Mouse (Mus musculus) hindbrain, embryonic 11.5 days (tissue): Measurements from ENCODE around the gene Dnah7c. TPM values are rescaled to one million over a fixed set of nuclear protein-coding genes. Genes with fewer than 3 reads are reported as not detected.

Source experiments
- ATAC-seq: fragments of 200-750 bp; cut with Nextera tagmentation; 2 replicates; pipeline ENCODE4 v1.8.0; 2017; ENCODE audit warnings: mild to moderate bottlenecking, moderate TSS enrichment, moderate library complexity; ENCODE audit not compliant: low FRiP score
- DNase-seq: peaks from one replicate; pipeline ENCODE4 v3.0.0-alpha.2; 2015; ENCODE audit warnings: low spot score
- H3K27ac ChIP-seq: fragments of 300-500 bp; sonication (generic); 2 replicates; pipeline ENCODE4 v1.5.1; 2014; ENCODE audit warnings: mild to moderate bottlenecking, low read depth, low read length
- H3K27me3 ChIP-seq: fragments of 300-500 bp; sonication (generic); 2 replicates; pipeline ENCODE4 v1.6.1; 2014; ENCODE audit warnings: mild to moderate bottlenecking, low read length, moderate library complexity, mixed read lengths; ENCODE audit not compliant: control insufficient read depth, insufficient read depth
- H3K36me3 ChIP-seq: fragments of 300-500 bp; sonication (generic); 2 replicates; pipeline ENCODE4 v1.6.1; 2014; ENCODE audit warnings: mild to moderate bottlenecking, low read length, moderate library complexity, mixed read lengths; ENCODE audit not compliant: control insufficient read depth, insufficient read depth
- H3K4me1 ChIP-seq: fragments of 300-500 bp; sonication (generic); replicated peaks from 2 replicates; pipeline ENCODE4 v1.6.1; 2014; ENCODE audit warnings: low read length, mixed read lengths; ENCODE audit not compliant: control insufficient read depth, insufficient read depth
- H3K4me2 ChIP-seq: fragments of 300-500 bp; sonication (generic); replicated peaks from 2 replicates; pipeline ENCODE4 v1.6.1; 2014; ENCODE audit warnings: mild to moderate bottlenecking, low read depth, low read length
- H3K4me3 ChIP-seq: fragments of 300-500 bp; sonication (generic); 2 replicates; pipeline ENCODE4 v1.5.1; 2014; ENCODE audit warnings: low read depth, low read length
- H3K9ac ChIP-seq: fragments of 300-500 bp; sonication (generic); 2 replicates; pipeline ENCODE4 v1.6.1; 2014; ENCODE audit warnings: low read depth, low read length
- H3K9me3 ChIP-seq: fragments of 300-500 bp; sonication (generic); 2 replicates; pipeline ENCODE4 v1.6.1; 2016; ENCODE audit warnings: low read length; ENCODE audit not compliant: control insufficient read depth
- WGBS: fragments of 180-500 bp; shearing (Covaris S2); extraction: QIAGEN DNeasy Blood & Tissue Kit; methylation state at CpG from one replicate; pipeline ENCODE4 v1.1.7; 2014; 5-methylcytosine and 5-hydroxymethylcytosine counted together
- polyA plus RNA-seq: library from polyadenylated mRNA; unstranded; fragments of >200 nt; fragmentation: Nextera tagmentation; extraction: Ambion mirVana; gene quantifications from 2 replicates; pipeline ENCODE4 v1.2.1, GENCODE M21; 2014

Dnah7c gene
- polyA plus RNA-seq, 1 experiment from 2014 or later: 0.22 TPM

GRCm38 (mm10) chr1:46853317-46854035 is 428.1 kb downstream of the Dnah7c start:
- peak; percentile 99 for DNase-seq
- ATAC-seq: peak; percentile 94
- peak overlapping the region; percentile 60 for H3K4me2 ChIP-seq
- under 1% methylated on average over 86 of the region's 86 CpGs for WGBS
- H3K9ac ChIP-seq: peak overlapping the region; percentile 99
- H3K36me3 ChIP-seq: no peaks in the 10 kb centered on the region
- no peaks in the 10 kb centered on the region for H3K27me3 ChIP-seq
- H3K27ac ChIP-seq: peak overlapping the region; percentile 97
- no peaks in the 10 kb centered on the region for H3K9me3 ChIP-seq
- peak overlapping the region; percentile 98 for H3K4me3 ChIP-seq
- no peaks in the 10 kb centered on the region; the same call in 1 of the 2 replicates for H3K4me1 ChIP-seq

DNA sequence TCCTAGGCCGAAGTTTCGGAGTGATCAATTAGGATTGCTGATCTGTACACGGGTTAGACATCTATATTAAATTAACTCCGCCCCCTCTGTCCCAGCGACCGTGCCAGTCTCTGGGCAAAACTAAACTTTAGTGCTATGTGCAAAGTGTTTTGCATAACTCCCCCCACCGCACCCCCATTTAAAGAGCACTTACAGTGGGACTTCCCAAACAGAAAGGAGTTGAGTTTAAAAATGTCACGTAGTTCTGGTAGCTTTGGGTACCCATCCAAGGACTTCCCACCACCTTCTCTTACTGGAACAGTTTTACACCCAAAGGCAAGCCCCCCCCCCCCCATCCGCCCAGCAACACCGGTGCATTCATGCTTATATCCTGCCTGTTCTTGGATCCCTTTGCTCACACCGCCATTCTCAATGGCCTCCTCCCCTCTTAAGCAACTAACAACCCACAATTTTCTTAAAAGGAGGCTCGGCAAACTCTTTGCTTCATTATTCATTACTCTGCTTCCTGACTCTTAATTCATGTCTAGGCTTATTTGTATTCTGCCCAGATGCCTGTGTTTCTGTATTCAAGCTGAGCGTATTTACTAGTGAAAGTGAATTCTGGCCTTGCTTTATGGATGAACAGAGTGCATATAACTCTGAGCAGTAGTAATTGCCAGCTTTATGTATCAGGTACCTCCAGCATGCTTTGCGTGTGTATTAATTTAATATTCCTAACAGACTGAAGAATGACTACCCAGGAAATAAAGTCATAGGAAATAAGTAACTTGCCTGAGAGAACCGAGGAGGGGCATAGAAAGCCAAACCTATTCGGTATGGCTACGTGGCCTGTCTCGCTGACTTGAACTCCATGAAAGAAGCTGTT is 428.9 kb downstream of the Dnah7c start:
- peak overlapping the region; percentile 97; the same call in 1 of the 2 replicates for H3K27ac ChIP-seq
- DNase-seq (no peak), ATAC-seq (no peak)
- no peaks in the 10 kb centered on the region; the same call in 1 of the 2 replicates for H3K4me1 ChIP-seq
- H3K9me3 ChIP-seq: no peaks in the 10 kb centered on the region
- 27% methylated on average over 18 of the region's 18 CpGs for WGBS
- no peaks in the 10 kb centered on the region for H3K27me3 ChIP-seq
- H3K4me3 ChIP-seq: peak overlapping the region; percentile 98
- H3K4me2 ChIP-seq: peak overlapping the region; percentile 36
- H3K36me3 ChIP-seq: no peaks in the 10 kb centered on the region
- H3K9ac ChIP-seq: 0 out of 2 replicates have a peak overlapping the region, but pooled peaks have one; percentile 35

GRCm38 (mm10) chr1:46856498-46856897 is 431.1 kb downstream of the Dnah7c start:
- no peaks in the 10 kb centered on the region for H3K27me3 ChIP-seq
- DNase-seq: no peak
- no peak overlapping the region for H3K4me3 ChIP-seq
- H3K4me1 ChIP-seq: no peaks in the 10 kb centered on the region; the same call in 1 of the 2 replicates
- no peaks in the 10 kb centered on the region for H3K36me3 ChIP-seq
- H3K9ac ChIP-seq: no peak overlapping the region
- WGBS: 46% methylated on average over 4 of the region's 4 CpGs
- H3K4me2 ChIP-seq: no peak overlapping the region
- H3K27ac ChIP-seq: no peak overlapping the region
- no peaks in the 10 kb centered on the region for H3K9me3 ChIP-seq
- ATAC-seq: no peak
